Mouse (Mus musculus) G1E-ER4 (cell line): ENCODE results near the gene Dazap2. TPM values are rescaled to one million over a fixed set of nuclear protein-coding genes. Genes with fewer than 3 reads are reported as not detected.

Experiments
- GATA1 ChIP-seq: IDR thresholded peaks from one replicate; pipeline ENCODE4 v1.8.0; 2012; ENCODE audit warnings: low read length, inconsistent platforms
- polyA plus RNA-seq: library from polyadenylated mRNA; stranded (reverse); fragments of >175 nt; gene quantifications from 2 replicates; pipeline ENCODE4 v1.2.3, GENCODE M21; 2012

Dazap2 gene
- polyA plus RNA-seq, 1 experiment: 45.1 TPM

DNA sequence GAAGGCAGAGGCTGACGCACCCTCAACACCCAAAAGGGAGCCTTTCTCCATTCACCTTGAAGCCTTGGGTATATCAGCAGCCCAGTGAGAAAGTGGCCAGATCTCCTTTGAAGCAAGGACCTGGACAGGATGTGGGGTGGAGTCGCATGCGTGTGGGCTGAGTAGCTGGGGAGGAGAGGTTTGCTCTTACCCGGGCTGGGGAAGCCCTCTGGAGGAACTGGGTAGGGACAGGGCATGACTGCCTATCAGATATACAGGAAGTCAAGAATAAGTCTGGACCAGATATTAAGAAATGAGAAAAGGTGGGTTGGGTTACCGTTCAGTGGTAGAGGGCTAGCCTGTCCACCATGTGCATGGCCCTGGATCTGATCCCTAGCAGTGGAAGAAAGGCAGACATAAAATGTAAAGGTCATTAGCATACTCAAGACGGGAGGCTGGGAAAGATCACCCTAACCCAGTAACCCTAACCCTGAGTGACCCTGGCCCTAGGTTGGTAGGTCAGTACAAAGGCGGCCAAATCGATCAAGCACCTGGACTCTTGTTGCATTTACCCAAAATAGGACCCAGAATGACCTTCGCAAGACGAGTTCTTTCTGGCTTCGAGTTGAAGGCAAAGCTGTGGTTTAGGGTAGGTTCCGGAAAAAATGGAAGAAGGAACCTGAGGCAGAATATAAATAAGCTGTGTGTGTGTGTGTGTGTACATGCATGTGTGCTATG, 16.5 kb downstream of the Dazap2 start:
- no peak for TF ChIP-seq GATA1

DNA sequence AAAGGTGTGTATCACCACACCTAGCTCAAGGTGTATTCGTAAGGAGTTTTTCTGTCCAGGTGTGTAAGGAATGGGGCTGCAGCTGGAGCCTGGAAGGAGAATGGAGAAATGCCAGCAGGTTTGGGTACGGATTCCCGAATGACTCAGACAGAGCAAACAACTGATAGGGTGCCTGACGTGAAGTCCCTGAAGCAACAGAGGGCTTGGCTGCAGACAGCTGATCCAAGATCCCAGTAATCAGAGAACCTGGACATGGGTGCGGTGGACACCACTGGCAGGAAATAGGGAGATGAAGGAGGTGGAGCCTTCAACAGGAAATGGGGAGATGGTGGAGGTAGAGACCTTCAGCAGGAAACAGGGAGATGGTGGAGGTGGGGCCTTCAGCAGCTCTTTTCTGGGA, 17.2 kb downstream of the Dazap2 start:
- TF ChIP-seq GATA1: no peak

DNA sequence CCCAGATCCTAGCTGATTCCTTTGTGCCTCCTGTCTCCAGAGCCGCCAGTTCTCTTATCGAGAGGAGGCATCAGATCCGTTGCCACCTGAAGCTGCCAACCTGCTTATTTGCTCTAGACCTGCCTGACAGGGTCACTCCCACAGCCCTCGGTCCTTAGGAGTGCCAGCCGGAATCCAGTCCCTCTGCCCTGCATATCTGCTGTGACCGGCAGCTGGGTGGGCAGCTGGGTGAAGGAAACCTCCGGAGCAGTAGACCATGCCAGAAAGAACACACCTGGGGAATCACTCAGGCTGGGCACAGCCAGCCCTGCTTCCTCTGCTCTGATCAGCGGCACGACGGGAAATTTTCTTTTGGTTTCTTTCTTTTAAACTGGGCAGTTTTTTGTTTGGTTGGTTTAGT, 18.2 kb downstream of the Dazap2 start:
- no peak for TF ChIP-seq GATA1

DNA sequence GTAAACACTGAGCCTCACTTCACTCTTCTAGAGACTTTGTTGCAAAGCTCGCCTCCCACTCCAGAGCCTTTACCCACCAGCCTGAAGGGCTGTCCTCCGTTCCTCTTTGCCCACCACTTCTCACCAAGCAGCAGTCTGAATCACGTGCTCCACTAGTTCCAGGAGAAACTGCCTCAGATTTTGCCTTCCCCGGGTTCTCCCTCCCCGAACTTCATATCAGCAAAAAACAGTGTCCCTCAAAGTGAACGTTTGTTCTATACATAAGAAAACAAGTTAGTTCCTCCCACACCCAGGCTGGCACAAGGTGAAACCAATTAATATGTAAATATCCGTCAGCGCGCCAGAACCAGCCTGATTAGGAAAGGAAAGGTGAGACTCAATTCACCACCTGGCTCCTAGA, 20.1 kb downstream of the Dazap2 start:
- TF ChIP-seq GATA1: no peak

DNA sequence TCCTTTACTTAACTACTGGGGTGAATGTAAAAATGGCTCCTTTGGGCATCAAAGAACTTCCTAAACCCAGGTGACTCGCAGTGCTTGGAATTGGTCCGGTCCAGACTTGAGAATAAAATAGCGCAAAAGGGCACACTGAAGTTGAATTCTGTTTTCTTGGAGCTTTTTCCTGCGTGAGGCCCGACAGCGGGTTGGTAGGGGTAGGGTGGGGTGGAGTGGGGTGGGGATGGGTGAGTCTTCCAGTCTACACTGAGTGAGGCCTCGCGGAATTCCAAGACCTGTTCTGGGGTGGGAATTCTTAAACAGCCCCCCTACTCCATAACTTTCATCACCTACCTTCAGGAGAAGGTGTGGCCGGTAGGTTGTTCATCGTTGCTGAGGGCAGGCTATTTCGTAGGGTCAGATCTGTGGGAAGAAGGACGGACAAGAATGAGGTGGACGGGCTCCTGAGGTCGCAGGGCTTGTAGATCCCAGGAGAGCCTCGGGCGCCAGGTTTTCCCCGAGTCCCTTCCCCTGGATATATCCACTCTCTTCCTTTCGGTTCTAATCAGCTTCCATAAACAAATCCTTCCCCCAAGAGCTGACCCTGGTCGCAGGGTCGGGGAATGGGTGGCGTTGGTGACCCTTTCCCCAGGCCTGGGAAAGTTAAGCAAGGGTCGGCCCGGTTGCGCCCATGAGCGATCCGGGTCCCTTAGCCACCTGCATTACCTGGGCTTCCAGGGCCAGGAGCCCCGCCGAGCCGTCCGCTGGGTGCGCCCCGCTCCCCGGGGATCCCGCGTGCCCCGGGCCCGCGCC, 20.9 kb downstream of the Dazap2 start:
- TF ChIP-seq GATA1: no peak

DNA sequence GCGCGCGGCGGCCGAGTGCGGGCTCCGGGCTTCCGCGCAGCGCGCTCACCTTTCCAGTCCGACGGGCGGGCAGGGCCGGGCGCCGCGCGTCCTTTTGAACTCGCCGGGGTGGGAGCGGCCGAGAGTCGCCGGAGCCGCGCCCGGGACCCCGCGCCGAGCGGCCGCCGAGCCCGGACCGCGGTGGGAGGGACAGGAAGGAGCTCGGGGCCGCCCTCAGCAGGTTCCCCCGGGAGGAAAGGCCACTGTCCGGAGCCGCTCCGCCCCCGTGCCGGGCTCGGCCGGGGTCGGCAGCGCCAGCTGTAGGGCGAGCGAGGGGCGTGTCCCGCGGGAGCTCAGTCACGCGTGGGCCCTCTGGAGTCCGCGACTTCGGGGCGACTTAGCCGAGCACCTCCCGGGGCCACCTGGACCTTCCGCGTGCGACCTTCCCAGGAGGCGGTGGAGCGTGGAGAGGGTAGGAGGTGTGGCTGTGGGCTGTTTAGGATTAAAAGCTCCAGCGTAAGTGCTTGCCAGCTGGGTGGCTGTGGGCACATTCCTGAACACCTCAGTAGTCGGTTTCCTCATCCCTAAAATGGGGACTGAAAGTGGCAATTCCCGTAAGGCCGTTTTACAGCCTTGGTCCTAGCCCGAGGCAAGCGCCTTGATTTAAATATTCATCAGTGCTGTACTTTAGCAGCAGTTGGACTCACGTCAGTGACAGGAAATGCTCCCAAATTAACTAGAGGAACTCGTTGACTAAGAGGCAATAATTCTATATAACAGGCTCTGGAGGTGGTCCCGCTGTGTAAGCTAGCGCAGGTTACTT, 21.8 kb downstream of the Dazap2 start, which contains the start of gene Smagp:
Smagp (minus strand) TSS at position 241 of the 802 bp plus-strand sequence.
- no peak for TF ChIP-seq GATA1

DNA sequence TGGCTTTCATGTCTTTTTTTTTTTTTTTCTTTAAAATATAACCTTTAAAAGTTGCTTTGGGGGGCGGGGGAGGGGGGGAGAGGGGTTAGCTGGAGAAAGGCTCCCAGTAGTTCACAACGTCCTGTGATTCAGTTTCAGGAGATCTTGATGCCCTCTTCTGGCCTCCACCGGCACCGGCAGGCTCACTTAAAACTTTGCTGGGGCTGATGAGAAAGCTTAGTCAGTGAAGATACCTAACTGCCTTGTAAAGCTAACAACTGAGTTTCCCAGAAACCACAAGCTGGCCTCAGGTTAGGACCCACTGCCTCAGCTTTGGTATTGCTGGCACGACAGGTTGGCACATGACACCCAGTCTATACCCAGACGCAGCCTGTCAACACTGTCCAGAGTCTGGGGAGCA, 22.5 kb downstream of the Dazap2 start:
- TF ChIP-seq GATA1: no peak

DNA sequence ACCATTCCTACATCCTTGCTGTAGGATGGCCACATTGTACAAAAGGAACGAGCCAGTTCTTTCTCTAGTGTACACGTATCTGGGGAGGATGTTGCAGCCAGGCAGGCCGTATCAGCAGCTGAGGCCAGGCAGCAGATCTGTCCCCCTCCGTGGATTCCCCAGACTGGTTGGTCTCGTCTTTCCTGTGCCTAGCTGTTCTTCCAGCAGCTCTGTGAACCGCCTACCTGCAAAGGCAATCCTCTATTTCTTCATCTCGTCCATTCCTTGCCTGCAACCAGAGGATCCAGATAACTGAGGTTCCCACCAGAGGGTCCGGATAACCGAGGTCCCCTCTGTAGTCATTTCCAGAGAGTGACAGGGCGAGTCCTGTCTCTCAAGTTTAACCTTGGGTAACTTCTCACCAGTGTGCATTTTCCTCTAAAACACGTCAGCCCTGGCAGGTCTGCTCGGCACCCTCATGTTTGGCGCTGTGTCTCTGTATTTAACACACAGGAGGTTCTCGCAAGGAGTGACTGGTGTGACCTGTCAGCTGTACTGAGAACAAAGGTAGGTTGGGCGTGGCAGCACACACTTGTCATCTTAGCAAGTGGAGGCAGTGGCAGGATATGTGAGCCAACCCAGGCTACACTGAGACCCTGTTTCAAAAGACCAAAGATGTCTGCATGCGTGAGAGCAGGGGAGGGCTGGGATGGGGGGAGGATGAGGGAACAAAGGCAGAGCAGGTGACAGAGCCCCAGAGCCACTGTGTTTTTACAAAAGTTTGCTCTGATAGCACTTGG, 25.0 kb downstream of the Dazap2 start:
- no peak for TF ChIP-seq GATA1

DNA sequence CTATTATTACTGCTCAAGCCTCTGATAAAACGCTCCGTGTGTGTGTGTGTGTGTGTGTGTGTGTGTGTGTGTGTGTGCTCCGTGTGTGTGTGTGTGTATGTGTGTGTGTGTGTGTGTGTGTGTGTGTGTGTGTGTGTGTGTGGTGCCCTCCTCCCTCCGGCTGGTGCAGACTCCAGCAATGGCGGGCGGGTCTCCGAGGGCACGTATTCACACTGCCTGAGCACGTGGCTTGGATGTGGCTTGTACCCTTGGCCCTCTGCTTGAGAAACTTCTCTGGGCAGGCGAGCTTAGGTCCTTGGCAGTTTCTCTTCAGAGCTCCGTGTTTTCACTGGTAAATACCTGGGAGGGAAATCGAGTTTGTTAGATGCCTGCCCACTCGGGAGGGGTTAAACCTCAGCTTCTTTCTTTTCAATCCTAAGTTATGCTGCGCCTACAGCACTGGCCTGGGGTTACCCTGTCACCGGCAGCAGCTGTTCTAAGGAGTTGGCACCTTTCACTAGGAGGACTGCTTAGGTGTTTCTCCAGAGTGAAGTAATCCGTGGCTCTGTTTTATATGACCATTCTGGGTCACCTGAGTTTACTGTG, 26.2 kb downstream of the Dazap2 start:
- no peak for TF ChIP-seq GATA1

DNA sequence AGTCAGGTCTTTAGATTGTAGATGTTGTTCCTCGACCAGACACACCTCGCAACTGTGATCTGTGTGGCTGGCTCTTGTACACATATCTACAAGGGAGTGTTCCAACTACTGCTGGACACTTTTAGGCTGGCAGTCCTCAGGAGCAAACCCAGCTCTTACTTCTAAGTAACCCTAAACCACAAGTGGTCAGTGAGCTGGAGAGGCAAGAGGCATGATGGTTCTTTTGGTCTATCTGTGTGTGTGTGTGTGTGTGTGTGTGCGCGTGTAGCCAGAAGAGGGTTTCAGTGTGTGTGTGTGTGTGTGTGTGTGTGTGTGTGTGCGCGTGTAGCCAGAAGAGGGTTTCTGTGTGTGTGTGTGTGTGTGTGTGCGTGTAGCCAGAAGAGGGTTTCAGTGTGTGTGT, 27.3 kb downstream of the Dazap2 start:
- no peak for TF ChIP-seq GATA1

DNA sequence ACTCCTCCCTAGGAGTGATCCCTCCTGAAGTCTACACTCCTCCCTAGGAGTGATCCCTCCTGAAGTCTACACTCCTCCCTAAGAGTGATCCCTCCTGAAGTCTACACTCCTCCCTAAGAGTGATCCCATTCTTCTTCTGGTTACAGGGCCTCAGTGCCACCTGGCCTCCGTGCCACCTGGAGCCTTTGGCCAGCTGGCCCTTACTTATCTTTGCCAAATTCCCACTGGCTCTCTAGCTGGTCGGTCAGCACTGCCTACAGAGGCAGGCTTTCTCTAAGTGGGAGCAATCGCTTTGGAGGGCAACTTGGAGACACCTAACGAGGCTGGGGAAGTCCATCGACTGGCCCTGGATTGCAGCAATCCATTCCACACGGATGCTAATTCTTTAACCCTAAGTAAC, 31.0 kb downstream of the Dazap2 start:
- no peak for TF ChIP-seq GATA1

DNA sequence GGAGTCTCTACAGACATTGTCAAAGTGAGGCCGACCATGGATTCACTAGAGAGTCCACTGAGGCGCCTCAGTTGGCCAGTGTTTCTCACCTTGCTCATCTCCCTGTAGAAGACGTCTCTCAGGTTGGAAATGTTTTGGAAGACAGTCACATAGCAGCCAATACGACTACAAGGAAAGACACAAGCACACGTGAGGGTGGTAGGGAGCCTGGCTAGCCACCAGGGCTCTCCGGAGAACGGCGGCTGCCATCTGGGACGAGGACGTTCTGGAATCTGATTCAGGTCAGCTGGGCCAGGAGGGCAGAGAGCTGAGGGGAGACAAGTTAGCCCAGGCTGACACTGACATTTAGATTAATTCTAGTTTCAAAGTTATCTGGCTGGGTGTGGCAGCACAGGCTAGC, 35.0 kb downstream of the Dazap2 start:
- no peak for TF ChIP-seq GATA1

DNA sequence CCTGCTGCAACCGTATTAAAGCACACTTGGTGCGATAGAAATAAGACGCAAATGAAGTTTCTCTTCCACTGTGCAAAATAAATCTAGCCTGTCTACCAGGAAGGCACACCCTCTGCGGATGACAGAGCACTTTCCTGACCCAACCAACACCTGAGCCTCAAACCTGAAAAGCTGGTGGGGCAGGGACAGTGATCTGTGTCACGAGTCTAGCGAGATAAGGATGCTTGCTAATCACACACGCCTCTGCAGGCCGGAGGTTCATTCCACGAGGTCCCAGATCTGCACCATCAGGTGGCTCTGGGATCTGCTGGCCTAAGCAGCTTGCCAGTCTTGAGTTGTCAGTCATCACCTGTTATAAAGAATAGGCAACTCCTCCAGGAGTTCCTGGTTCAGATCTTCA, 36.5 kb downstream of the Dazap2 start:
- no peak for TF ChIP-seq GATA1

DNA sequence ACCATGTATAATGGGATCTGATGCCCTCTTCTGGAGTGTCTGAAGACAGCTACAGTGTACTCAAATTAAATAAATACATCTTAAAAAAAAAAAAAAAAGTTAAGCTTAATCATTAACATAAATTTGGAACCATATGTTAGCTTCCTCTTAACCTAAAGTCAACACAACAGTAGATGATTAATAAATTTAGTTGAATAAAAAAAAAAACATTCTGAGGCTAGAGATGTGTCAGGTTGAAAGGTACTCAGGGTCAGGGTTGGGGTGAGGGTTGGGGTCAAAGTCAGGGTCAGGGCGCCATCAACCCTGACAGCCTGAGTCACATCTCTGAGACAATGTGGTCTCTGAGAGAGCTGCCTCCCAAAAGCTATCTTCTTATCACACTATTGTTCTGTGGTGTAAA, 39.1 kb downstream of the Dazap2 start:
- TF ChIP-seq GATA1: no peak

DNA sequence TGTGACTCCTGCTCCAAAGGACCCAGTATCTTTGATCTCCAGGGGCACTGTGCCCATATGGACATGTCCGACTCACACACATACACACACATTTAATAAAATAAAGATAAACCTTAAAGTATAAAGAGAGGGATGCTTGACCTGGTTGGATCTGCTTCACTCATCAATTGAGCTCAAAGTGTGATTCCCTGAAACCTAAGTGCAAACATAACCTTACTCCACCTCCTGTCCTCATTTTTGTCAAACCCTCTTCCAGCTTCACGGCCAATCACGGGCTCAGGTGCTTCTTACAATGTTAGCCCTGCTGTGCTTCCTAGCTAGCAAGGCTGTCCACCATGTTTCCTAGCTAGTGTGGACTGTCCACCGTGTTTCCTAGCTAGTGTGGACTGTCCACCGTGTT, 40.1 kb downstream of the Dazap2 start:
- TF ChIP-seq GATA1: no peak
